Mouse (Mus musculus): Measurements from ENCODE around the gene Syn3. TPM values are rescaled to one million over a fixed set of nuclear protein-coding genes. Genes with fewer than 3 reads are reported as not detected.

Gene Syn3
- total RNA-seq, 1 experiment, result 1.5 TPM

- TF ChIP-seq CHD2 (IDR thresholded peaks at IDR 0.05; ENCODE audit: low read depth, low read length), result no peak
- no peak for TF ChIP-seq ZNF384 (IDR thresholded peaks at IDR 0.05; ENCODE audit: low read depth, low read length)
- no peak for TF ChIP-seq MAFK (IDR thresholded peaks at IDR 0.05; ENCODE audit: insufficient read depth, low read depth, low read length)
- no peak overlapping the region for H3K4me3 ChIP-seq (ENCODE audit: insufficient read depth in 1 of 2, low read depth in 1 of 2, low read length in 2 of 2, poor library complexity in 1 of 2, severe bottlenecking in 1 of 2)
- no peak overlapping the region for H3K9ac ChIP-seq (ENCODE audit: insufficient read depth, low read depth, low read length, poor library complexity, severe bottlenecking)
- H3K27ac ChIP-seq (ENCODE audit: insufficient read depth, low read depth, low read length, poor library complexity, severe bottlenecking), result no peak overlapping the region
- no peaks in the 10 kb centered on the region for H3K36me3 ChIP-seq (ENCODE audit: control insufficient read depth, insufficient read depth, low read length, poor library complexity, severe bottlenecking)
- in situ Hi-C loops (cut with MboI; ENCODE audit: low sequenced_read_pairs in 2 of 2, unreplicated experiment in 2 of 2), result no loop called here
- DNase-seq (ENCODE audit: low read depth, low spot score), result no peak
- no peaks in the 10 kb centered on the region for H3K4me1 ChIP-seq (ENCODE audit: control insufficient read depth in 2 of 2, insufficient read depth in 2 of 2, low read length in 2 of 2, poor library complexity in 1 of 2)
- no peaks in the 10 kb centered on the region for H3K9me3 ChIP-seq (ENCODE audit: control insufficient read depth, insufficient read depth, low read depth, low read length)
These were observed 250.5 kb downstream of the Syn3 start for GRCm38 (mm10) chr10:86248131-86248740.

DNA sequence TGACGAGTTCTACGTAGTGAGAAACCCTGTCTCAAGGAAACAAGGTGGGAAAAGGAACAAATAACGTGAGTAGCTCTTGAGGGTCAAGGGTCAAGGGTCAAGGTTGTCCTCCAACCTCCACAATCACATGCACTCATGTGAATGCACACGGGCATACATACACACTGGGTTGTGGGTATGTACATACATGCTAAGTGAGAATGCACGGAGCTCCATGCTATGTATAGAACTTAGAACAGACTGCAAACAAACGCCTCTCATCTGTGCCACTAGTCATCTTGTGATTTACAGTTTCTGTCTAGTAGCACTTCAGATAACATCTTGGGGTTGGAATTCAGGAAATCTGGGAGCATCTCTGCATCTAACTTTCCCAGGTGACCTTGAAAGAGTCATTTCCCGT lies 253.3 kb downstream of the Syn3 start:
- TF ChIP-seq CHD2 (IDR thresholded peaks at IDR 0.05; ENCODE audit: low read depth, low read length) (no peak), ZNF384 (IDR thresholded peaks at IDR 0.05; ENCODE audit: low read depth, low read length) (no peak), MAFK (IDR thresholded peaks at IDR 0.05; ENCODE audit: insufficient read depth, low read depth, low read length) (no peak)

GRCm38 (mm10) chr10:86243525-86243924 lies 255.2 kb downstream of the Syn3 start:
- Histone ChIP-seq H3K9me3 (ENCODE audit: control insufficient read depth, insufficient read depth, low read depth, low read length) (no peaks in the 10 kb centered on the region), H3K27ac (ENCODE audit: insufficient read depth, low read depth, low read length, poor library complexity, severe bottlenecking) (no peak overlapping the region), H3K4me1 (ENCODE audit: control insufficient read depth in 2 of 2, insufficient read depth in 2 of 2, low read length in 2 of 2, poor library complexity in 1 of 2) (no peaks in the 10 kb centered on the region), H3K36me3 (ENCODE audit: control insufficient read depth, insufficient read depth, low read length, poor library complexity, severe bottlenecking) (no peaks in the 10 kb centered on the region), H3K4me3 (ENCODE audit: insufficient read depth in 1 of 2, low read depth in 1 of 2, low read length in 2 of 2, poor library complexity in 1 of 2, severe bottlenecking in 1 of 2) (no peak overlapping the region), H3K9ac (ENCODE audit: insufficient read depth, low read depth, low read length, poor library complexity, severe bottlenecking) (no peak overlapping the region)
- in situ Hi-C loops (cut with MboI; ENCODE audit: low sequenced_read_pairs in 2 of 2, unreplicated experiment in 2 of 2), result no loop called here
- TF ChIP-seq MAFK (IDR thresholded peaks at IDR 0.05; ENCODE audit: insufficient read depth, low read depth, low read length) (no peak), HCFC1 (IDR thresholded peaks at IDR 0.05; ENCODE audit: borderline replicate concordance, insufficient read depth, low read length) (no peak), ZC3H11A (IDR thresholded peaks at IDR 0.05; ENCODE audit: borderline replicate concordance, low read depth, low read length) (no peak), ZNF384 (IDR thresholded peaks at IDR 0.05; ENCODE audit: low read depth, low read length) (no peak), CHD2 (IDR thresholded peaks at IDR 0.05; ENCODE audit: low read depth, low read length) (no peak)
- DNase-seq (ENCODE audit: low read depth, low spot score), result no peak

More for the DNA sequence above, 253.3 kb downstream of the Syn3 start:
- in situ Hi-C loops (cut with MboI; ENCODE audit: low sequenced_read_pairs in 2 of 2, unreplicated experiment in 2 of 2), result no loop called here
- Histone ChIP-seq H3K4me3 (ENCODE audit: insufficient read depth in 1 of 2, low read depth in 1 of 2, low read length in 2 of 2, poor library complexity in 1 of 2, severe bottlenecking in 1 of 2) (no peak overlapping the region), H3K27ac (ENCODE audit: insufficient read depth, low read depth, low read length, poor library complexity, severe bottlenecking) (no peak overlapping the region), H3K36me3 (ENCODE audit: control insufficient read depth, insufficient read depth, low read length, poor library complexity, severe bottlenecking) (no peaks in the 10 kb centered on the region), H3K4me1 (ENCODE audit: control insufficient read depth in 2 of 2, insufficient read depth in 2 of 2, low read length in 2 of 2, poor library complexity in 1 of 2) (no peaks in the 10 kb centered on the region), H3K9ac (ENCODE audit: insufficient read depth, low read depth, low read length, poor library complexity, severe bottlenecking) (no peak overlapping the region), H3K9me3 (ENCODE audit: control insufficient read depth, insufficient read depth, low read depth, low read length) (no peaks in the 10 kb centered on the region)
- no peak for DNase-seq (ENCODE audit: low read depth, low spot score)

DNA sequence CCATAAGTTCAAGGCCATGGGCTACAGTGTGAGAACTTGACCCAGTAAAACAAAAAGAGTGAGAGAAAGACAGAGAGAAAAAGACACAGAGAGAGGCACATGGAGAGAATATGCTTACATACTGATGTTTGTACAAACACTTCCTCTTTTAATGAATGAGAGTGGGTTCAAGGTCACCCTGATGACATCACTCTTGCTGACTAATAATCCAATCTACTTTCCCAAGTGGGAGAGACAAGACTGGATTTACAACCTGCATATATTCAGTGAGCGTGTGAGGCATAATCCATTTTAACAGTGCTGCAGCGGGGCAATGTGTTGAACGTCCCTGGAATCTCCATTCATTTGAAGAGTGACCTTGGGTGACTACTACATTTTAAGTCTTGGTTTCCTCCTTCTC lies 256.0 kb downstream of the Syn3 start:
- no peak overlapping the region for H3K4me3 ChIP-seq (ENCODE audit: insufficient read depth in 1 of 2, low read depth in 1 of 2, low read length in 2 of 2, poor library complexity in 1 of 2, severe bottlenecking in 1 of 2)
- DNase-seq (ENCODE audit: low read depth, low spot score), result no peak
- no peak overlapping the region for H3K27ac ChIP-seq (ENCODE audit: insufficient read depth, low read depth, low read length, poor library complexity, severe bottlenecking)
- TF ChIP-seq HCFC1 (IDR thresholded peaks at IDR 0.05; ENCODE audit: borderline replicate concordance, insufficient read depth, low read length), result no peak
- no peak for TF ChIP-seq CHD2 (IDR thresholded peaks at IDR 0.05; ENCODE audit: low read depth, low read length)
- no peak for TF ChIP-seq MAFK (IDR thresholded peaks at IDR 0.05; ENCODE audit: insufficient read depth, low read depth, low read length)
- TF ChIP-seq ZC3H11A (IDR thresholded peaks at IDR 0.05; ENCODE audit: borderline replicate concordance, low read depth, low read length), result no peak
- no peak for TF ChIP-seq ZNF384 (IDR thresholded peaks at IDR 0.05; ENCODE audit: low read depth, low read length)
- H3K36me3 ChIP-seq (ENCODE audit: control insufficient read depth, insufficient read depth, low read length, poor library complexity, severe bottlenecking), result no peaks in the 10 kb centered on the region
- in situ Hi-C loops (cut with MboI; ENCODE audit: low sequenced_read_pairs in 2 of 2, unreplicated experiment in 2 of 2), result no loop called here
- H3K4me1 ChIP-seq (ENCODE audit: control insufficient read depth in 2 of 2, insufficient read depth in 2 of 2, low read length in 2 of 2, poor library complexity in 1 of 2), result no peaks in the 10 kb centered on the region
- no peaks in the 10 kb centered on the region for H3K9me3 ChIP-seq (ENCODE audit: control insufficient read depth, insufficient read depth, low read depth, low read length)
- no peak overlapping the region for H3K9ac ChIP-seq (ENCODE audit: insufficient read depth, low read depth, low read length, poor library complexity, severe bottlenecking)

- Histone ChIP-seq H3K4me1 (ENCODE audit: control insufficient read depth in 2 of 2, insufficient read depth in 2 of 2, low read length in 2 of 2, poor library complexity in 1 of 2) (no peaks in the 10 kb centered on the region), H3K9ac (ENCODE audit: insufficient read depth, low read depth, low read length, poor library complexity, severe bottlenecking) (no peak overlapping the region)
- in situ Hi-C loops (cut with MboI; ENCODE audit: low sequenced_read_pairs in 2 of 2, unreplicated experiment in 2 of 2), result no loop called here
These were observed 268.7 kb downstream of the Syn3 start for GRCm38 (mm10) chr10:86230006-86230405.

More at GRCm38 (mm10) chr10:86230006-86230405, 268.7 kb downstream of the Syn3 start:
- Histone ChIP-seq H3K4me3 (ENCODE audit: insufficient read depth in 1 of 2, low read depth in 1 of 2, low read length in 2 of 2, poor library complexity in 1 of 2, severe bottlenecking in 1 of 2) (no peak overlapping the region), H3K36me3 (ENCODE audit: control insufficient read depth, insufficient read depth, low read length, poor library complexity, severe bottlenecking) (no peaks in the 10 kb centered on the region), H3K27ac (ENCODE audit: insufficient read depth, low read depth, low read length, poor library complexity, severe bottlenecking) (no peak overlapping the region), H3K9me3 (ENCODE audit: control insufficient read depth, insufficient read depth, low read depth, low read length) (no peaks in the 10 kb centered on the region)
- TF ChIP-seq ZC3H11A (IDR thresholded peaks at IDR 0.05; ENCODE audit: borderline replicate concordance, low read depth, low read length) (no peak), HCFC1 (IDR thresholded peaks at IDR 0.05; ENCODE audit: borderline replicate concordance, insufficient read depth, low read length) (no peak), MAFK (IDR thresholded peaks at IDR 0.05; ENCODE audit: insufficient read depth, low read depth, low read length) (no peak), CHD2 (IDR thresholded peaks at IDR 0.05; ENCODE audit: low read depth, low read length) (no peak), ZNF384 (IDR thresholded peaks at IDR 0.05; ENCODE audit: low read depth, low read length) (no peak)
- no peak for DNase-seq (ENCODE audit: low read depth, low spot score)
